Mouse (Mus musculus): Measurements from ENCODE around the gene Sox10.

- TF ChIP-seq CTCF (IDR thresholded peaks at IDR 0.05; ENCODE audit: control insufficient read depth, insufficient read depth, insufficient read length): no peak
- TF ChIP-seq CEBPB (IDR thresholded peaks at IDR 0.05; ENCODE audit: low read depth): no peak
- no peak for TF ChIP-seq MAX (IDR thresholded peaks at IDR 0.05)
- no peak for TF ChIP-seq USF1 (IDR thresholded peaks at IDR 0.05; ENCODE audit: low read depth)
- no peak for TF ChIP-seq MYOD1 (IDR thresholded peaks at IDR 0.05; ENCODE audit: control insufficient read depth, insufficient read length, low read depth)
Observed at GRCm38 (mm10) chr15:79119491-79119890, 45.5 kb downstream of the Sox10 start.

Data from C2C12 (cell line).